Mouse (Mus musculus) olfactory bulb, adult 2 months (tissue): ENCODE results near the gene 1700029I15Rik. TPM values are rescaled to one million over a fixed set of nuclear protein-coding genes. Genes with fewer than 3 reads are reported as not detected.

Experiments
- H3K27ac ChIP-seq: fragments of 200-500 bp; 2 replicates; pipeline ENCODE4 v1.5.1; 2012; ENCODE audit warnings: low read depth, low read length; ENCODE audit not compliant: insufficient read depth
- H3K4me1 ChIP-seq: fragments of 200-500 bp; 2 replicates; pipeline ENCODE4 v1.6.1; 2012; ENCODE audit warnings: low read length; ENCODE audit not compliant: control insufficient read depth, insufficient read depth
- H3K4me3 ChIP-seq: fragments of 200-500 bp; 2 replicates; pipeline ENCODE4 v1.5.1; 2012; ENCODE audit warnings: mild to moderate bottlenecking, low read depth, low read length, moderate library complexity; ENCODE audit not compliant: insufficient read depth
- CTCF ChIP-seq: fragments of 200-500 bp; IDR thresholded peaks from 2 replicates; pipeline ENCODE4 v1.5.1; 2012; ENCODE audit warnings: low read depth, mild to moderate bottlenecking, low read length, moderate library complexity; ENCODE audit not compliant: insufficient read depth
- POLR2A ChIP-seq: fragments of 200-500 bp; IDR thresholded peaks from 2 replicates; pipeline ENCODE4 v1.6.1; 2012; ENCODE audit warnings: mild to moderate bottlenecking, low read depth, low read length, moderate library complexity; ENCODE audit not compliant: insufficient read depth
- WGBS: fragments of 180-500 bp; shearing (Covaris S2); methylation state at CpG from one replicate; pipeline ENCODE4 v1.1.7; 2018; 5-methylcytosine and 5-hydroxymethylcytosine counted together
- polyA plus RNA-seq: library from polyadenylated mRNA; stranded (reverse); fragments of >200 nt; gene quantifications from 2 replicates; pipeline ENCODE4 v1.2.4, GENCODE M21; 2012; ENCODE audit warnings: low replicate concordance; ENCODE audit not compliant: missing spikeins, insufficient read depth, insufficient read length

1700029I15Rik gene
- polyA plus RNA-seq, 1 experiment: not detected

DNA sequence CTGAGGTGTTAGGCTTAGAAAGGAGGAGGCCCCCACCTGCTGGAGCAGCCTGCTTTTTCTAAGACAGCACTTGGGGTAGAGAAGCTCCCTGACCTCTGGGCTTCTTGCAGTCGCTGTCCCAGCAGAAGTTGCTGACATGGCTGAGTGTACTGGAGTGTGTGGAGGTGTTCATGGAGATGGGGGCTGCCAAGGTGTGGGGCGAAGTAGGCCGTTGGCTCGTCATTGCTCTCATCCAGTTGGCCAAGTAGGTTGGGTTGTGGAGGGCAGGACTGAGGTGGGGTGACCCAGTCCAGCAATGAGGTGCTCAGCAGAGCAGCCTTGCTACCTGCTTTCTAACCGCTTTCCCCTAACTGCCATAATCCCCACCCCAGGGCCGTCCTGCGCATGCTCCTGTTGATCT is 5.0 kb upstream of the 1700029I15Rik start:
- TF ChIP-seq POLR2A (no peak), CTCF (no peak)
- 91% methylated on average over 7 of the region's 7 CpGs for WGBS
- Histone ChIP-seq H3K4me3 (no peak overlapping the region), H3K4me1 (peaks cover 16% of the 10 kb centered on the region), H3K27ac (no peak overlapping the region)

DNA sequence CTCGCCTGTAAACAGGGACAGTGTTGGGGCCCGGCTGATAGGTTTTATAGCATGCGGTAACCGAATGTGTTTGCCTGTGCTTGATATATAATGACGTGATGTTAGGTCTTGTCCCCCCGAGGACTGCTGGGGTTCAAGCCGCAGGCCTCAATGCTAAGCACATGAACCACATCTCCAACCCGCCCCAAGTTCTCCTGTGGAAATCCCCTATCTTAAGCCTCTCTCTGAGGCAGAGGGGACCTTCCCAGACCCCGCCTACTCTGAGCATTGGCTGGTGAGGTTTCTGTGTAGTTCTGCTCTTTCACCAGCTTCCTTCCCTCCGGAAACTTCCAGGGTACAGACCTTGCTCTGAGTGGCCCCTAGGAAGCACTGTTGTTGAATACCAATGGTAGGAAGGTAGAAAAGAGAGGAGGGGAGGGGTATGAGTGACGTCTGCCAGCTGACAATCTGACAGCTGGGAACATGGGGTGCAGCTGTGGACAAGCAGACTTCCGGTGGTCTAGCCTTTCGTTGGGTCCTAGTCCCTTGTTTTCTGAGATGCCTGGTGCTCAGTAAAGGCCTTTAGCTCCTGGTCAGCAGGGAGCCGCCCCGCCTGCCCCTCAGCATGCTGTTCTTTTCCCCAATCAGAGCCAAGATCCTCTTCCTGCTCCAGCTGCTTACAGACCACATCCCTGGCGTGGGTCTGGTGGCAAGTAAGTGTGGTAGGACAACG is 2.4 kb upstream of the 1700029I15Rik start:
- TF ChIP-seq POLR2A (no peak), CTCF (no peak)
- H3K4me3 ChIP-seq: no peak overlapping the region
- WGBS: 79% methylated on average over 17 of the region's 17 CpGs
- peaks cover 9% of the 10 kb centered on the region for H3K4me1 ChIP-seq
- no peak overlapping the region for H3K27ac ChIP-seq

DNA sequence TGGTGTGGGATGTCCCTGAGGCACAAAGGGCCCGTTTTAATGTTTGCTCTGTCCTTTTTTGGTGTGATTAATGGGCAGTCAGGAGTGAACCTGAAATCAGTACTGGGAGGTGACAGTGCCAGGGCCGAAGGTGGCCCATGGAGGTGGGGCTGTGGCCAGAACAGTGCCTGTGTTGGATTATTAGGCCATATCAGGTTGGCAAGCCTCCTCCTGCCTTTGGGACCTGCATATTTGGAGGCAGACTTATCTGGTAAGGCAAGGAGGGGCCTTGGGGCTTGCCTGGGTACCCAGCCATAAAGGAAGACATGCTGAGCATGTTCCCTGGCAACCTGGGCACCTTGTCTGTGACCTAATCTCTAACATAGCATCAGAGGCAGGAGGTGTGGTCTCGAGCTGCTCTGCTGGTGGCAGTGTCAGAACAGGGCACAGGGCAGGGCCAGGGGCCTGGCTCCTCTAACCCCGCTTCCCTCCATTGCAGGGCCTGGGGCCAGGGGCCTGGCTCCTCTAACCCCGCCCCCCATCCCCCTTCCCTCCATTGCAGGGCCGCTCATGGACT is 1.8 kb upstream of the 1700029I15Rik start:
- peaks cover 16% of the 10 kb centered on the region for H3K4me1 ChIP-seq
- no peak for TF ChIP-seq POLR2A
- no peak for TF ChIP-seq CTCF
- no peak overlapping the region for H3K4me3 ChIP-seq
- no peak overlapping the region for H3K27ac ChIP-seq
- 70% methylated on average over 6 of the region's 6 CpGs for whole genome bisulfite sequencing

DNA sequence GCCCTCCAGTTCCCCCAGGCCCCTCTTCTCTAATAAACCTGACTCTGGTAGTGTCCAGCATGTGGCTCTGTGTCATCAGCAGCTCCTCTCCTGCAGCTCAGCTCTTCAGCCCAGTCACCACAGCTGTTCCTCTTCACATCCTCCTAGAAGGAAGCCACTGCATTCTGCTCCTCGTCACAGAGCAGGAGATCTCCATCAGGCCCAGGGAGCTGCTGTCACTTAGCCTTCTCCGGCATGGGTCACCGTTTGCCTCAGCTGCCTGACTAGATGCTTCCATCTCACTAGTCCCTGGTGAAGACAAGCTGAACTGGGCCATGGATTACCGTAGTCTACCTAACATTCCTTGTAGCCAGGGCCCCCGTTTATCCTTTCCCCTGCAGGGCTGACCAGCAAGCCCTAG is 1.2 kb upstream of the 1700029I15Rik start:
- Histone ChIP-seq H3K27ac (no peak overlapping the region), H3K4me3 (no peak overlapping the region), H3K4me1 (peaks cover 16% of the 10 kb centered on the region)
- TF ChIP-seq POLR2A: no peak
- no peak for TF ChIP-seq CTCF
- 76% methylated on average over 5 of the region's 5 CpGs for WGBS

DNA sequence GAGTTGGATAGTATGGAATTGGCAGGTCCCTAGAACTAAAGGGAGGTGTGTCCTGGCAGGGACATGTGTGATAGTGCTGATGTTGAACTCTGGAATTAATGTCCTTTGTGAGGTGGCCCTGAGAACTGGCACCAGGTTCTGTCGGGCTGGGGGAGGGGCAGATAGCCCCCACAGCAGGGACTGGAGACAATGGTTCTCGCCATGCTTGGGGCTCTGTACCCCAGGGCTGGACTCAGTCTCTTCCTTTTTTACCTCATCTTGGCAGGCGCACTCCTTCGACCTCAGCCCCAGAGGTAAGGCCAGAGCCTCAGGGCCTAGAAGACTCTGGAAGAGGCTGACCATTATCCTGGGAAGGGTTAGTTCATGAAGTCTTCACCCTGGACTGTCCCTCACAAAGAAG is 421 bp downstream of the 1700029I15Rik start:
- Histone ChIP-seq H3K4me3 (no peak overlapping the region), H3K4me1 (peaks cover 28% of the 10 kb centered on the region), H3K27ac (no peak overlapping the region)
- TF ChIP-seq CTCF: no peak
- WGBS: 83% methylated on average over 4 of the region's 4 CpGs

DNA sequence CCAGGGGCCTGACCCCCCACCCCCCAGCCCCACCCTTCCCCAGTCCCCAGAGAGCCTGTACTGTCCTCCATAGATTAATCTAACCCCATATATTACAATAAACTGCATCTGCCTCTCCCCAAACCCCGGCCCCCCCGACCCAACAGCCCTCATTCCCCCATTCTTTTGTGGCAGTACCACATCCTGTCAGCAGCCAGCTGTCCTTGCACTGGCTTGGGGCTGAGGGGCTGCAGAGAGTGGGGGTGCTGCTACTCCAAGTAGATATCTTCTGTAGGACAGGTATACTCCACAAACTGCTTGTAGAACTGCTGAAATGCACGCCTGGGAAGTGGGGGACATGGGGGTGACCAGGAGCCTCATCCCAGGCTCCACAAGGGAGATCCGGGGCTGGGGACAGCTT is 1.8 kb downstream of the 1700029I15Rik start:
- peaks cover 36% of the 10 kb centered on the region for H3K4me1 ChIP-seq
- H3K27ac ChIP-seq: no peak overlapping the region
- TF ChIP-seq POLR2A (no peak), CTCF (no peak)
- 75% methylated on average over 4 of the region's 4 CpGs for WGBS
- H3K4me3 ChIP-seq: no peak overlapping the region

DNA sequence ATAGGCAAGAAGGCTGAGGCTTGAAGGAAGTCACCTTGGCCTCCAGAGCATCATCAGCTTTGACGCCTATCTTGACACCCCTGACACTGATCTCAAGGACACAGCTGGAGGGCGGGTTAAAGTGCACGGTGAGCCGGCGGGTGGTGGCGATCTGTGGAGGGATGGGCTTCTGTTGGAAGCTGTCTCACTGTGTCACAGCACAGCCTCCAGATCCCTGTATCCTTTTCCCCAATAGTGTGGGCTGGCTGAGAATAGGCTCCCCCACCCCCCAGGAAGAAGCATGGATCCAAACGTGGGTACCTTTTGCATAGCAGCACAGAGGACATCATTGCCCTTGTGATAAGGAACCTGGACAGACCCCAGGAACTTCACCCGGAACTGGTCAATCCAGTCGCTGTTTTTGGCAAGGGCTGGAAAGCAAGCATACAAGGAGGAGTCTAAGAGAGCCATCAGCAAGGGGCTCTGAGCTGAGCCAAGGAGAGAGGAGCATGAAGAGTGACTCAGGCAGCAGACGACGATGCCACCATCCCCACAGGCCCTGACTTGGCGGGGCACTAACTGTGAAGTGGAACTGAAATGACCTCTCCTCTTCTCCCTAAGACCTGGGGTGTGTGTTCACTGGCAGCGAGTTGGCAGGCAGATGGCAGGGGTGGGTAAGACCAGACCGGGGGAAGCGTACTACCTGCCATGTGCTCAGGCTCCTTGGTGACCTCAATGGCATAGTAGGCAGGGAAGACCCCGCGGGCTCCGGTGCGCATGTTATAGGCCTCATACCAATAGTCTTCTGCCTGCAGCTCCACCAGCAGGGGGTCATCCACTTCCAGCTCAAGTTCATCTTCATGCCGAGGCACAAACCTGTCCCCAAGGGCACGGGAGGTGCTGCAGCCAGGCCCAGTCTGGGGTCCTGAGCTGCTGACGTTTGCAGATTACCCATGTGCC is 3.0 kb downstream of the 1700029I15Rik start:
- Histone ChIP-seq H3K4me1 (peaks cover 39% of the 10 kb centered on the region), H3K27ac (no peak overlapping the region), H3K4me3 (no peak overlapping the region)
- TF ChIP-seq POLR2A (no peak), CTCF (no peak)
- 67% methylated on average over 22 of the region's 22 CpGs for WGBS

DNA sequence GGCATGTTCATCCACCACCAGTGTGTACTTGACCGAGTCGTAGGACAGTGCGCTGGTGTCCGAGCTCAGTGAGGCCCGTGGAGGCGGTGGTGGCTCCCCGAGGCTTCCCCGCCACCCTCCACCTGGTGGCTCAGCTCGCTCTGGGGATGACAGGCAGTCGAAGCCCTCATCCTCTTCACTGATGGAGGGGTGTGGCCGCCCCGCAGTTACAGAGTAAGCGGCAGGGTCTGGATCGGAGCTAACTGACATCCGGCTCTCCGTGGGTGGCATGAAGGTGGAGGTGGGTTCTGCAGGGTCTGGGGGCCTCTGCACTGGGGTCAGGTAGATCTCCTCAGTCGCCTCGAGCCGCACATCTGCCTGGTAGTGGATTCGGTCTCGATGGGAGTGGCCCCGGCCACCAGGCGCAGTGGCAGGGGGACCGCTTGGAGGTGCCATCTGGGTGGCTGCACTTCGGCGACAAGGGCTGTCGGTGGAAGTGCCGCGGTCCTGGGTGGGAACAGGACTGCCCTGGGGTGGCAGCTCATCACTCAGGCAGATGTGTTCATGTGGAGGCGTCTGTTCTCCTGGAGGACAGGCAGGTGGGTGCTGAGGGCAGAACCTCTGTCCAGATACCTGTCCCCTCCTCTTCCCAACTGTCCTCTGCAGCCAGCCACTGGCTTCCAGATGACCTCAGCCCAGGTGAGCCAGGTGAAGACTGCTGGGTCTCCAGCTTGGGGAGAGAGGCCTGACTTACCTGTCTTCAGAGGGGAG is 4.7 kb downstream of the 1700029I15Rik start:
- WGBS: 85% methylated on average over 30 of the region's 30 CpGs
- no peak overlapping the region for H3K4me3 ChIP-seq
- TF ChIP-seq CTCF (no peak), POLR2A (no peak)
- no peak overlapping the region for H3K27ac ChIP-seq
- peaks cover 51% of the 10 kb centered on the region for H3K4me1 ChIP-seq

DNA sequence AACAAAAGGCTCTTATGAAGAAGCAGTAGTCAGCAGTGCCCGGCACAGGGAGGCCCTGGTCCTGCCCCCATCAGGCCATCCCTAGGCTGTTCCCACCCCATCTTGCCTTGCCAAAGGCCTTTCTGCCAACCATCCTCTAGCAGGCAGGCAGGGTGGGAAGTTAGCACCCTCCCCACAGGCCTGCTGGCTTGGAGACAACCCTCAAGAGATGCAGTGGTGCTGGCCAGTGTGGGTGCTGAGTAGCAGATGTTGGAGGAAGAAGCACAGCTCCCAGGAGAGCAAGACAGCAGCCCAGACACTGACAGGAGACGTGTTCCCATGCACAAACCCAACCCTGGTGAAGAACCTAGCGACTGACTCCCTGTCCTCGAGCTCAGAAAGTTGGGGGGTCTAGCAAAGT is 5.3 kb downstream of the 1700029I15Rik start:
- peaks cover 55% of the 10 kb centered on the region for H3K4me1 ChIP-seq
- TF ChIP-seq CTCF (no peak), POLR2A (no peak)
- WGBS: 30% methylated on average over 4 of the region's 4 CpGs
- peak overlapping the region; percentile 64; the same call in 1 of the 2 replicates for H3K27ac ChIP-seq
- H3K4me3 ChIP-seq: peak overlapping the region; percentile 73
